Mouse (Mus musculus) lung, postnatal 36 days (tissue): ENCODE data around the gene Ninl.

Experiments used
- DNase-seq: peaks from one replicate; pipeline ENCODE4 v3.0.0; 2022; ENCODE audit warnings: mixed read lengths

Gene Ninl

GRCm38 (mm10) chr2:150995324-150995723 lies 43.9 kb downstream of the Ninl start:
- no peak for DNase-seq

GRCm38 (mm10) chr2:150991050-150991449 lies 48.1 kb downstream of the Ninl start:
- no peak for DNase-seq

GRCm38 (mm10) chr2:150990506-150990905 lies 48.7 kb downstream of the Ninl start:
- no peak for DNase-seq

GRCm38 (mm10) chr2:150985359-150985758 lies 53.8 kb downstream of the Ninl start:
- DNase-seq = no peak

- DNase-seq = no peak
These were observed 57.1 kb downstream of the Ninl start for GRCm38 (mm10) chr2:150982051-150982450.

GRCm38 (mm10) chr2:150981524-150981923 lies 57.7 kb downstream of the Ninl start:
- DNase-seq = no peak

GRCm38 (mm10) chr2:150979861-150980620 lies 59.1 kb downstream of the Ninl start:
- DNase-seq = no peak

GRCm38 (mm10) chr2:150978791-150979190 lies 60.4 kb downstream of the Ninl start:
- DNase-seq = no peak

GRCm38 (mm10) chr2:150977676-150978075 lies 61.5 kb downstream of the Ninl start:
- no peak for DNase-seq

- no peak for DNase-seq
These were observed 62.3 kb downstream of the Ninl start for GRCm38 (mm10) chr2:150976871-150977270.

- no peak for DNase-seq
These were observed 65.6 kb downstream of the Ninl start for GRCm38 (mm10) chr2:150973401-150974115.

GRCm38 (mm10) chr2:150972681-150973080 lies 66.5 kb downstream of the Ninl start:
- no peak for DNase-seq

- no peak for DNase-seq
These were observed 67.3 kb downstream of the Ninl start for GRCm38 (mm10) chr2:150971856-150972255.

GRCm38 (mm10) chr2:150969231-150969630 lies 70.0 kb downstream of the Ninl start:
- no peak for DNase-seq

GRCm38 (mm10) chr2:150967491-150967890 lies 71.7 kb downstream of the Ninl start:
- no peak for DNase-seq

- no peak for DNase-seq
These were observed 73.2 kb downstream of the Ninl start for GRCm38 (mm10) chr2:150965951-150966350.

GRCm38 (mm10) chr2:150964641-150965040 lies 74.5 kb downstream of the Ninl start:
- DNase-seq = no peak

- no peak for DNase-seq
These were observed 75.9 kb downstream of the Ninl start for GRCm38 (mm10) chr2:150963246-150963645.

GRCm38 (mm10) chr2:150959521-150959920 lies 79.7 kb downstream of the Ninl start:
- DNase-seq = no peak

- no peak for DNase-seq
These were observed 83.3 kb downstream of the Ninl start for GRCm38 (mm10) chr2:150955859-150956258.

GRCm38 (mm10) chr2:150951201-150951600 lies 88.0 kb downstream of the Ninl start:
- no peak for DNase-seq

- DNase-seq = no peak
These were observed 89.1 kb downstream of the Ninl start for GRCm38 (mm10) chr2:150950056-150950455.

- DNase-seq = no peak
These were observed 89.5 kb downstream of the Ninl start for GRCm38 (mm10) chr2:150949652-150950051.

GRCm38 (mm10) chr2:150948786-150949185 lies 90.4 kb downstream of the Ninl start:
- DNase-seq = no peak
